Mouse (Mus musculus) embryonic facial prominence, embryonic 11.5 days (tissue): ENCODE results near the gene Hivep3. TPM values are rescaled to one million over a fixed set of nuclear protein-coding genes. Genes with fewer than 3 reads are reported as not detected.

Experiments used
- ATAC-seq: fragments of 200-750 bp; cut with Nextera tagmentation; replicated peaks from 2 replicates; pipeline ENCODE4 v1.8.0; 2017; ENCODE audit warnings: low read depth; ENCODE audit not compliant: insufficient number of reproducible peaks, low FRiP score, low TSS enrichment
- DNase-seq: peaks from one replicate; pipeline ENCODE4 v3.0.0-alpha.2; 2015; ENCODE audit warnings: low spot score
- H3K27ac ChIP-seq: fragments of 300-500 bp; sonication (generic); replicated peaks from 2 replicates; pipeline ENCODE4 v1.5.1; 2014; ENCODE audit warnings: mild to moderate bottlenecking, low read depth, low read length, control low read depth
- H3K27me3 ChIP-seq: fragments of 300-500 bp; sonication (generic); 2 replicates; pipeline ENCODE4 v1.6.1; 2014; ENCODE audit warnings: mild to moderate bottlenecking, low read length, moderate library complexity, mixed read lengths; ENCODE audit not compliant: control insufficient read depth, insufficient read depth
- H3K36me3 ChIP-seq: fragments of 300-500 bp; sonication (generic); replicated peaks from 2 replicates; pipeline ENCODE4 v1.6.1; 2014; ENCODE audit warnings: low read depth, mild to moderate bottlenecking, low read length, moderate library complexity, mixed read lengths; ENCODE audit not compliant: control insufficient read depth, insufficient read depth
- H3K4me1 ChIP-seq: fragments of 300-500 bp; sonication (generic); 2 replicates; pipeline ENCODE4 v1.6.1; 2014; ENCODE audit warnings: low read length, mixed read lengths; ENCODE audit not compliant: control insufficient read depth, insufficient read depth
- H3K4me2 ChIP-seq: fragments of 300-500 bp; sonication (generic); 2 replicates; pipeline ENCODE4 v1.6.1; 2014; ENCODE audit warnings: low read depth, mild to moderate bottlenecking, control low read depth, low read length, moderate library complexity
- H3K4me3 ChIP-seq: fragments of 300-500 bp; sonication (generic); 2 replicates; pipeline ENCODE4 v1.5.1; 2014; ENCODE audit warnings: low read depth, low read length, control low read depth
- H3K9ac ChIP-seq: fragments of 300-500 bp; sonication (generic); replicated peaks from 2 replicates; pipeline ENCODE4 v1.6.1; 2014; ENCODE audit warnings: mild to moderate bottlenecking, control low read depth, low read length
- H3K9me3 ChIP-seq: fragments of 300-500 bp; sonication (generic); replicated peaks from 2 replicates; pipeline ENCODE4 v1.6.1; 2016; ENCODE audit warnings: mild to moderate bottlenecking, low read length, inconsistent platforms, mixed read lengths; ENCODE audit not compliant: control insufficient read depth
- WGBS: fragments of 180-500 bp; shearing (Covaris S2); extraction: QIAGEN DNeasy Blood & Tissue Kit; methylation state at CpG from one replicate; pipeline ENCODE4 v1.1.7; 2014; 5-methylcytosine and 5-hydroxymethylcytosine counted together
- polyA plus RNA-seq: library from polyadenylated mRNA; unstranded; fragments of >200 nt; fragmentation: Nextera tagmentation; extraction: Ambion mirVana; gene quantifications from 2 replicates; pipeline ENCODE4 v1.2.1, GENCODE M21; 2014

Hivep3 gene
- polyA plus RNA-seq, 1 experiment from 2014 or later: 1.6 TPM

- WGBS: 88% methylated on average over 8 of the region's 8 CpGs
- Histone ChIP-seq H3K9ac (no peak overlapping the region), H3K4me1 (no peaks in the 10 kb centered on the region), H3K27ac (no peak overlapping the region), H3K9me3 (no peaks in the 10 kb centered on the region), H3K4me2 (no peak overlapping the region), H3K4me3 (no peak overlapping the region), H3K36me3 (no peaks in the 10 kb centered on the region), H3K27me3 (no peaks in the 10 kb centered on the region)
- DNase-seq: no peak
- no peak for ATAC-seq
Measured at GRCm38 (mm10) chr4:120089536-120089935, 356.0 kb downstream of the Hivep3 start.

GRCm38 (mm10) chr4:120091997-120092783, 358.6 kb downstream of the Hivep3 start:
- ATAC-seq (no peak), DNase-seq (no peak)
- H3K27me3 ChIP-seq: no peaks in the 10 kb centered on the region
- no peak overlapping the region for H3K9ac ChIP-seq
- no peaks in the 10 kb centered on the region for H3K36me3 ChIP-seq
- H3K4me1 ChIP-seq: no peaks in the 10 kb centered on the region
- no peak overlapping the region for H3K27ac ChIP-seq
- H3K9me3 ChIP-seq: no peaks in the 10 kb centered on the region
- no peak overlapping the region for H3K4me3 ChIP-seq
- no peak overlapping the region for H3K4me2 ChIP-seq
- 81% methylated on average over 1 of the region's 1 CpGs for WGBS

GRCm38 (mm10) chr4:120096935-120097334, 363.4 kb downstream of the Hivep3 start:
- Histone ChIP-seq H3K4me1 (no peaks in the 10 kb centered on the region), H3K9ac (no peak overlapping the region), H3K9me3 (no peaks in the 10 kb centered on the region), H3K27ac (no peak overlapping the region), H3K27me3 (no peaks in the 10 kb centered on the region), H3K4me2 (no peak overlapping the region), H3K36me3 (no peaks in the 10 kb centered on the region), H3K4me3 (no peak overlapping the region)
- WGBS: 89% methylated on average over 19 of the region's 19 CpGs
- ATAC-seq (no peak), DNase-seq (no peak)

- Histone ChIP-seq H3K27me3 (no peaks in the 10 kb centered on the region), H3K9me3 (no peaks in the 10 kb centered on the region), H3K4me2 (no peak overlapping the region), H3K4me3 (no peak overlapping the region), H3K9ac (no peak overlapping the region), H3K4me1 (no peaks in the 10 kb centered on the region), H3K36me3 (no peaks in the 10 kb centered on the region), H3K27ac (no peak overlapping the region)
- DNase-seq: no peak
- no peak for ATAC-seq
Measured at GRCm38 (mm10) chr4:120101186-120101585, 367.6 kb downstream of the Hivep3 start.

GRCm38 (mm10) chr4:120104599-120104998, 371.0 kb downstream of the Hivep3 start:
- Histone ChIP-seq H3K27ac (no peak overlapping the region), H3K4me1 (no peaks in the 10 kb centered on the region), H3K9me3 (no peaks in the 10 kb centered on the region), H3K27me3 (no peaks in the 10 kb centered on the region), H3K36me3 (no peaks in the 10 kb centered on the region), H3K4me3 (no peak overlapping the region), H3K4me2 (no peak overlapping the region), H3K9ac (no peak overlapping the region)
- 56% methylated on average over 5 of the region's 5 CpGs for WGBS
- no peak for ATAC-seq
- peak; percentile 54 for DNase-seq

- no peaks in the 10 kb centered on the region for H3K4me1 ChIP-seq
- no peak overlapping the region for H3K9ac ChIP-seq
- no peaks in the 10 kb centered on the region for H3K27me3 ChIP-seq
- 95% methylated on average over 3 of the region's 3 CpGs for whole genome bisulfite sequencing
- DNase-seq (no peak), ATAC-seq (no peak)
- H3K27ac ChIP-seq: no peak overlapping the region
- H3K4me3 ChIP-seq: no peak overlapping the region
- no peaks in the 10 kb centered on the region for H3K9me3 ChIP-seq
- no peak overlapping the region for H3K4me2 ChIP-seq
- no peaks in the 10 kb centered on the region for H3K36me3 ChIP-seq
Measured at GRCm38 (mm10) chr4:120106362-120106761, 372.8 kb downstream of the Hivep3 start.

- no peak overlapping the region for H3K4me2 ChIP-seq
- H3K4me3 ChIP-seq: no peak overlapping the region
- no peak overlapping the region for H3K9ac ChIP-seq
- ATAC-seq (no peak), DNase-seq (no peak)
- H3K27ac ChIP-seq: no peak overlapping the region
- H3K36me3 ChIP-seq: no peaks in the 10 kb centered on the region
- H3K27me3 ChIP-seq: no peaks in the 10 kb centered on the region
- no peaks in the 10 kb centered on the region for H3K4me1 ChIP-seq
- 74% methylated on average over 8 of the region's 8 CpGs for WGBS
- H3K9me3 ChIP-seq: no peaks in the 10 kb centered on the region
Measured at GRCm38 (mm10) chr4:120107787-120108186, 374.2 kb downstream of the Hivep3 start.

GRCm38 (mm10) chr4:120115516-120115915, 381.9 kb downstream of the Hivep3 start:
- 84% methylated on average over 3 of the region's 3 CpGs for WGBS
- Histone ChIP-seq H3K27ac (no peak overlapping the region), H3K4me1 (no peaks in the 10 kb centered on the region), H3K9ac (no peak overlapping the region), H3K36me3 (no peaks in the 10 kb centered on the region), H3K27me3 (no peaks in the 10 kb centered on the region), H3K9me3 (no peaks in the 10 kb centered on the region), H3K4me2 (no peak overlapping the region), H3K4me3 (no peak overlapping the region)
- no peak for DNase-seq
- no peak for ATAC-seq
